ENCODE assay signal across 28 mouse cellular contexts in genomic region chr6:94075990-94076389, GRCm38 (mm10).
"Had no signal": no experiment of that assay in that cellular context is flagged by ENCODE, and none has a peak within 500 bp of the region (broad histone marks: within the 10 kb centered on the region; RNA-seq: fewer than 3 reads in every experiment).

No protein-coding gene starts in this region.

- H3K27ac ChIP-seq: gastrocnemius, adult 2 months; heart, adult 2 months; heart, embryonic 13.5 days; heart, embryonic 15.5 days; hindbrain, embryonic 12.5 days; hindbrain, embryonic 14.5 days; intestine, embryonic 15.5 days; layer of hippocampus, adult 2 months; left cerebral cortex, adult 2 months; liver, embryonic 13.5 days; liver, embryonic 15.5 days had no signal

- ATAC-seq: inflammation-experienced regulatory T-cells, adult 6 months; intestine, embryonic 15.5 days; intestine, postnatal 0 days; liver, postnatal 0 days had no signal

- H3K9ac ChIP-seq: heart, embryonic 13.5 days; heart, embryonic 15.5 days; hindbrain, embryonic 12.5 days; hindbrain, embryonic 14.5 days; intestine, embryonic 15.5 days; limb, embryonic 12.5 days; liver, embryonic 13.5 days; liver, embryonic 15.5 days; liver, postnatal 0 days had no signal

- H3K36me3 ChIP-seq: heart, embryonic 13.5 days; heart, embryonic 15.5 days; hindbrain, embryonic 10.5 days; hindbrain, embryonic 12.5 days; intestine, embryonic 15.5 days; limb, embryonic 12.5 days; liver, embryonic 13.5 days; liver, embryonic 15.5 days had no signal

- H3K4me2 ChIP-seq: heart, embryonic 11.5 days; heart, embryonic 15.5 days; hindbrain, embryonic 12.5 days; intestine, embryonic 15.5 days; liver, embryonic 11.5 days; liver, embryonic 13.5 days; liver, embryonic 15.5 days had no signal

- H3K4me1 ChIP-seq: liver, embryonic 13.5 days; liver, embryonic 15.5 days had no signal

- DNase-seq: gastrocnemius, adult 2 months; gastrocnemius, postnatal 10 days; gastrocnemius, postnatal 25 days; heart, adult 2 months; heart, postnatal 14 days; heart, postnatal 4 days; kidney, adult 18-20 months; kidney, adult 8-10 months; kidney, postnatal 10 days; kidney, postnatal 25 days; kidney, postnatal 4 days; liver; liver, embryonic 13.5 days; liver, postnatal 0 days had no signal

- H3K27me3 ChIP-seq: heart, embryonic 13.5 days; heart, embryonic 15.5 days; hindbrain, embryonic 12.5 days; intestine, embryonic 15.5 days; limb, embryonic 12.5 days; liver, embryonic 13.5 days; liver, embryonic 15.5 days had no signal

- H3K9me3 ChIP-seq: heart, embryonic 13.5 days; heart, embryonic 15.5 days; hindbrain, embryonic 10.5 days; hindbrain, embryonic 12.5 days; intestine, embryonic 15.5 days; limb, embryonic 12.5 days; liver, embryonic 13.5 days; liver, embryonic 15.5 days had no signal

- H3K4me3 ChIP-seq: gastrocnemius, adult 2 months; heart, adult 2 months; heart, embryonic 13.5 days; heart, embryonic 15.5 days; hindbrain, embryonic 10.5 days; hindbrain, embryonic 12.5 days; intestine, embryonic 15.5 days; left cerebral cortex, adult 2 months; limb, embryonic 12.5 days; liver, embryonic 13.5 days; liver, embryonic 15.5 days had no signal
